Mouse (Mus musculus): Measurements from ENCODE around the gene Rbms3. TPM values are rescaled to one million over a fixed set of nuclear protein-coding genes. Genes with fewer than 3 reads are reported as not detected.

The Rbms3 gene
- polyA plus RNA-seq, 1 experiment, result 2.3 TPM

DNA sequence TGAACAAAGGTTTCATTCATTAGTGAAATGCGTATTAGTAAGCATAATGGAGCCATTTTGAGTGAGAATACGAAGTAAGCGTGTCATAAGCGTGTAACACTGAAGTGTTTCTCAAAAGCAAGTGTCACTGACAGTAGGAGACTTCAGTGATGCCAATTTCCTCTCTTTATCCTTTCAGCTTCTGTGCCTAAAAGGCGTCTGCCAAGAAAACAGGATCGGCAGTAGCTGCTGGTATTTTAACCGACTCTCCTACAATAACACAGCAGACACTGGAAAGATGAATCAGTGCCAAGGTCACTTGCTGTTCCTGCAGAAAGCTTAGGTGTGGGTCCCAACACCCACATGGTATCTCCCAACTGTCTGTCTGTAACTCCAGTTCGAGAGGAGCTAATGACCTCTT, 985.1 kb downstream of the Rbms3 start:
- DNase-seq (ENCODE audit: low read depth, low spot score), result no peak
- WGBS, result 72% methylated on average over 8 of the region's 8 CpGs

DNA sequence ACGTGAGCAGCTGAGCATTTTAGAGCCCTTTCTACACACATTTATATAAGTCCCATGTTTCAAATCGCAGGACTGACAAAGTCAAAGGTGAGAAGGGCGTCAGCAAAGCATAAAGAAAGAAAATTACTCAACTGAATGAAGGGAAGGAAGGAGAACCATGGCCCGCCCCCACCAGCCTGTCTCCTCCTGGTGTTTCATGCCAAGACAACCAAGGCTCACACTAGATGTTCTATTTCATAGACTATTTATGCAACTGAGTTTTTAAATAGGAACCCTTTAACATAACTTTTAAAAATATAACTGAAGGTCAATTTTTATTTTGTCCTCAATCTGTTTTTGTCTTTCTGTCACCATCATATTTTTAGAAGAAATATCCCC, 989.4 kb downstream of the Rbms3 start:
- no peak for DNase-seq (ENCODE audit: low read depth, low spot score)

DNA sequence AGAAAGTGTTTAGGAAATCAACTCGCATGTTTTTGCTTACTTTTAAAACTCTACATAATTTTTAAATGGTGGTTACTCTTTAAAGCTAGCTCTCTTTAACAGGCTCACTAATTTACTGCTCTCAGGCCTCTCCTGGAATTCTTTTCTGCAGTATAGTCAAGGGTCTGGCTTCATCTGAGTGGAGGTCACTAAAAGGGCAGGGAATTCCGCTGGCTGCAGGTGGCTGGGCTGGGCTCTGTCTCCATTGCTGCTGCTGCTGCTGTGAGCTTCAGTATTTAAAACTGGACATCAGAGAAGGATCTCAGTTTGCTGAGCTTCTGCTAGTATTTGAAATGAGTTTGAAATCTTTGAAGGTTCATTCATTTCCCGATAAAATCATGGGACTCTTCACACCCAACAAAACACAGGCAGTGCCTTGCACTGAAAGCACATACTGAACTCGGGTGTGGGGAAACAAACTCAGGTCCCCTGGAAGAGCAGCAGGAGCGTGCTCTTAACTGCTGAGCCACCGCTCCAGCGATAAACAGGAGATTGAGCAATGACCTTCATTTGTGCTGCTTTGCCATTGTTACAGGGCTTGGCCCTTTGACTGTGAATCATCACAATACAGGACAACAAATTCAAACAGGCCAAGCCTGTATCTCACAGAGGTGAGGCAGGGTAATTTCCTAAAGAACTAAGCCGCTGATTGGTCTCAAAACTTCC, 990.0 kb downstream of the Rbms3 start:
- 30% methylated on average over 8 of the region's 8 CpGs for WGBS
- DNase-seq (ENCODE audit: low read depth, low spot score), result peak; percentile 6

More for the DNA sequence above, 989.4 kb downstream of the Rbms3 start:
- WGBS, result 22% methylated on average over 4 of the region's 4 CpGs

DNA sequence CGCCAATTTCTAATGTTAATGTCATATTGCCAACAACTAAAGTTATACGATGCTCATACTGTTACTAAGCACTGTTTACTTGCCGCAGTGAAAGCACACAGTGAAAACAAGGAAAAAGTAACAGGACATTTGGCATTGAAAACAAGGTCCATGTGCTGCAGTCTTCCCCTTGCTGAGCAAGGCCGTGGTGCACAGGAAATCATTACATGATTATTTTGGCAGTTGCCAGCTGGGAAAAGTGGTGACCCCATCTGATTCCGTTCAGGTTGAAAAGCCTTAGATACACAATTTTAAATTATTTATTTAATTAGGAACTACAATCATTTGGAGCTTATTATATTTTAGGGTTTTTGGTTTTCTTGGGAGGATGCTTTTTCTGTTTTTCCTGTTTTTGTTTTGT, 995.9 kb downstream of the Rbms3 start:
- WGBS, result 69% methylated on average over 5 of the region's 5 CpGs
- DNase-seq (ENCODE audit: low read depth, low spot score), result no peak

DNA sequence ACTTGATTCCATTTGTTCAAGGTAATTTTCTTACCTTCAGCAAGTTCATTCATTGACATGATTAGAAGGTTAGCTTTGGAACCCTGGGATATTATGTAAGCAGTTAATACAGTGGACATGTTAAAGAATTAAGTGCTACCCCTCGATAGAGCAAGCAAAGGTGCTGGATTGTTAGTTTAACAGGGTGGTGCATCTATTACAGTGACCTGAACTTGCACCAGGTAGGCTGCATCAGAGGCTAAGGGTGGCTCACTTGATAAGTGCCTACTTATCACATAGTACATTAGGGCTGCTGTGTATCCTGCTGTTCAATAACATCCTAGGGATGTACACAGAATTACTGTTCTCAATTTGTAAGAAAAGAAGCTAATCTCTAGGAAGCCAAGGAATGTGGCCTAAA, 996.6 kb downstream of the Rbms3 start:
- DNase-seq (ENCODE audit: low read depth, low spot score), result no peak
- WGBS, result 50% methylated on average over 1 of the region's 1 CpGs

DNA sequence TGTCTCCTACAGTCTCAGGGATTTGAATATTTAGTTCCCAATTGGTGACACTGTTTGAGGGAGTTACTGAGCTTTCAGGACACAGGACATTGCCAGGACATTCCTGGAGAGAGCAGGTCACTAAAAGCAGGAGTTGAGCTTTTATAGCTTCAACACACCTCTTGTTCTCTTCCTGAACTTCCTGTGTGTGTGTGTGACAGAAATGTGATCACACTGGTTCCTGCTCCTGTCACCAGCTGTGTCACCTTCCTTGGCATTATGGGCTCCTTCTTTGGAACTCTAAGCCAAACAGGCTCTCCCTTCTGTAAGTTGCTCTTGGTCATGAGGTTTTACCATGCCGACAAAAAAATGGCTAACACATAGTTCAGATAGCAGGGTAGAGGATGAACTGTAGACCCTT, 997.9 kb downstream of the Rbms3 start:
- 83% methylated on average over 1 of the region's 1 CpGs for WGBS
- DNase-seq (ENCODE audit: low read depth, low spot score), result no peak

DNA sequence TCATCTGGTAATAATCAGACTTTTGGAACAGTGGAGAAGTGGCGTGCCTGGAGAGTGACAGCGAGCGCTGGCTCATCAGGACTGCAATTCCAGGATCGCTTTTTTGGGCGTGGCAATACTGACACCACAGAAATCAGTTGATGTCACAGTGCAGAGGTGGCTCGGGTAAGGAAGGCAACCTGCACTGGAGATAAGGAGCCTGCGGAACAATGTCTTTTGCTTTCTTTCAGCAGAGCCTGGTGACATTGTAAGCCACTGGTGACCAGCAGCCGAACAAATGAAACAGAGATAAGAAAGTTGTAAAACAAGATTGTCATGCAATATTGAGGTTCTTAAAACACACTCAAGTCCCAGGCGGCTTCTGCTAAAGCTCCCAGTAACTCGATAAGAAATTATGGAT, 998.9 kb downstream of the Rbms3 start:
- DNase-seq (ENCODE audit: low read depth, low spot score), result no peak
- WGBS, result 27% methylated on average over 10 of the region's 10 CpGs

DNA sequence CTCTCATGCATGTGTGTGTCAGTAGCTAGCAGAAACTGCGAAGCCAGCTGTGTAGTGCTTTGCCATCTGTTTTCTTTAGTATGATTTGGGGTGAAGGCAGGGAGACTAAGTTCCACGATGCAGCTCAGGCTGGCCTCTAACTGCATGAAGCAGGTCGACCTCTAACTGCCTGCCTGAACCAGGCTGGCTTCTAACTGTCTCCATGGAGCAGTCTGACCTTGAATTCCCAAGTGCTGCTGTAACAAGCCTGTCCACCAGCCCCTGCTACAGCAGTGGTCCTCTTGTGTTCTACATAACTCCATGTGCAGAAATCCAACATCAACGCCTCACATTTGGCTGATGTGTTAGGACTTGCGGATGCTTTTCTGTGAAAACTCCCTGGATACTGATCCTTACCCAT, 1009.3 kb downstream of the Rbms3 start:
- WGBS, result 76% methylated on average over 5 of the region's 5 CpGs
- no peak for DNase-seq (ENCODE audit: low read depth, low spot score)

DNA sequence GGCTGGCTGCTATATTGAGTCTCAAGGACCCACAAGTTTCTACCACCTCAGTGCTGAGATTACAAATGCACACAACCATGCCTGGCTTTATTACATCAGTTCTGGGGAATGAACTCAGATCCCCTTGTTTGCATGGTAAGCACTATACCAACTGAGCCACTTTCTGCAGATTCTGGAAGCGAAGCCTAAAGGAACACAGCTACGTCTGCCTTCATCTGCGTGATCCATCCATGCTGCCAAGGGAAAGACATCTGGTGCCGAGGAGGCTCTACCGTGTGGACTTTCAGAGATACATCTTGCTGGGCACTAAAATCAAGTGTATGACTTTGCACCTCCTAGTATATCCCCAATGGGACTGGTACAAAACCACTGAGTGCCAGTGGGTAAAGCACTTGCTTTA, 1010.8 kb downstream of the Rbms3 start:
- 96% methylated on average over 5 of the region's 5 CpGs for whole genome bisulfite sequencing
- DNase-seq (ENCODE audit: low read depth, low spot score), result no peak

DNA sequence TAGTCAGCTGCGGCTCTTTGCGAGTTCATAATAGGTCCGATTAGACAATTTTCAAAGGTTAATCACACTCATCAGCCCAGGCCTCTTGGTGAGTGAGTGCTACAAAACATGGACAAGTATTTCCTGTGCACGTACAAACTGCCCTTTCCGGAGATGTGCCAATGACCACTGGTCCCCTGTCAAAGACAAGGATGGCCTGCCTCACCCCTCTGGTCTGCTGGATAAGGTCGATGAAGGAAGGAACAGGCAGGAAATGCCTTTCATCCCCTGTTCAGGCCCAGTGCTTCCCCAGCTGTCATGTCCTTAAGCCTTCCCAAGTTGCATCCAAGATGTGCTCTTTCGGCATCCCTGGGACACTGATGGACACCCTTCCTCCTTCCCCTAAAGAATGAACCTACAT, 1016.4 kb downstream of the Rbms3 start:
- DNase-seq (ENCODE audit: low read depth, low spot score), result no peak
- WGBS, result 81% methylated on average over 7 of the region's 7 CpGs

DNA sequence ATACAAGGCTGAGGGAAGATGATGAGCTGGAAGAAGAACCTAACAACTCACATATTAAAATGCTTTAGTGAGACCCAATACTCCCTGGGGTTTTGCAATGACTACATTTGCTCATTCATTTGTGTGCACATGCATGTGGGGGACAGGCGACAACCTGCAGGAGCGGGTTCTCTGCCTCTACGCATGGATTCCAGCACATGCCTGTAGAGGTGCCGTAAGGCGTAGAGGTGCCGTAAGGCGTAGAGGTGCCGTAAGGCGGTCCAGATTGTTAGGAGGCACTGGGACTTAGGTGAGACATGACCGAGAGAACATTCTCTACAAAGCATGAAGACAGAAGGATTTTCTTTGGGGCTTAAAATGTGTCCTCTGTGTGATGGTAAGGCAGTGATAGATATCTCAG, 1033.7 kb downstream of the Rbms3 start:
- no peak for DNase-seq (ENCODE audit: low read depth, low spot score)
- 98% methylated on average over 10 of the region's 10 CpGs for WGBS

DNA sequence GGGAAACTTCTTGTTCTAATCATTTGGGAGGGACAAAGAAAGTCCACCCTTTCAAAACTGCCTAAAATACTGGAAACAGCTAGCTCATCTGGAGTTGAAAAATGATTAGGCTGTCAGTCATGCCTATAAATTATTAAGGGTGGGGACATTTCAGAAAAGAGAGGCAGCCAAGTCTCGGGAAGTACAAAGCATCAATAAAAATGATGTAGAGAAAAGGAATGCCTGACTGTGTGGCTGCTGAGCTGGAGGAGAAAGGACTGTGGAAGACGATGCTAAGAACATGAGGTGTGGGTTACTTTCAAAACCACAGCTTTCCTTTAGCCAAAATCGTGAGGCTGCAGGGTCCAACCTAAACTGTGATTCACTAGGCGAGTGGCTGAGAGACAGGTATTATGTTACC, 1037.2 kb downstream of the Rbms3 start:
- 71% methylated on average over 4 of the region's 4 CpGs for WGBS
- no peak for DNase-seq (ENCODE audit: low read depth, low spot score)

DNA sequence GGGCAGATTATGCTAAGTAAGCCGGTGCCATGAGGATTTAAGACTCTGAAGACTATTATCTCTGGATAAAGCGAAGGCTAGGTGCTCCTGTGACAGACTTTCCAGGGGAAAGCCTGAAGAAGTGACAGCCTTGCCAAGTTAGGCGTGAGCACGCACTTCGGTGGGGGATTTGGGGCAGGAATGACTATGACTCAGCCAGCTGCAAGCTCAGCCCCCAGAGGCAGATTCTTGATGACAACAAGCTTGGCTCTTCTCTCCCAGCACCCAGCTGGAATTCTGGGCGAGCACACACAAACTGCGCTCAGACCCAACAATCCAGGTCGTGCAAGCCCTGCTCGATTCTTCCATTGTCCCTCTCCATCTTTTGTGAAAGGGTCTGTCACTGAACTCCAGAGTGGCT, 1038.6 kb downstream of the Rbms3 start:
- 67% methylated on average over 9 of the region's 9 CpGs for WGBS
- no peak for DNase-seq (ENCODE audit: low read depth, low spot score)

DNA sequence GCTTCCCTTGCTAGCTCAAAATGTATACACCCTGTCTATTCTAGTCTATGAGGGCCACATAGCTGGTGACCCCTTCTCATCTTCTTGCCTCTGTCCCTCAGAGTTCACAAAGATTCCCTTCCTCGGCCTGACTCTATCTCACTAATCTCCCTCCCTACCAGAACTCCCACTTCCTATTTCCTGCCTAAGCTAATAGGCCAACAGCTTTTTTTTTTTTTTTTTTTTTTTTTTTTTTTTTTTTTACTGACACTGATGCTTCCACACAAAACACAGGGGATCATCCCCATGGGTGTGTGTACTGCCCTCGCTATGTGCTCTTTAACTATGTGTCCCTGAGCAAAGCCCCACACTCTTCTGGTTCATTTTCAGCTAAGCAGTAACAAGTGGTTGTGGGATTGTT, 1060.0 kb downstream of the Rbms3 start:
- WGBS, result 76% methylated on average over 2 of the region's 2 CpGs
- no peak for DNase-seq (ENCODE audit: low read depth, low spot score)

DNA sequence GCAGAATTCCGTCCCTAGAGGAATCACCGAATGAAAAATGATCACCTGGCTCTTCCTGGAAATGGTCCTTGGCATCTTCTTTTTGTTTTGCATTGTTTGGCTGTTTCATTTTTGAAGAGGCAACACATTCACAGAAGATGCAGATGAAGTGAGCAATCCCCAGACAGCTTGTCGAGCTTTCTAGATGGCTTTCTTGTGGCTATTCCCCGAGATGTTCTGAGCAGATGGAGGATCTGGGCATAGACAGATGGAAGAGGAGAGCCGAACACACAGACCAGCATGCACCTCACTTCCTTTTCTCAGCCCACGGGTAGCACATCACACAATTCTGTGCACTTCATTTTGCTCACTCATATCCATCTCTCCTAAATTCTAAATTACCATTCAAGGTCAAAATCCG, 1063.0 kb downstream of the Rbms3 start:
- 85% methylated on average over 7 of the region's 7 CpGs for WGBS

DNA sequence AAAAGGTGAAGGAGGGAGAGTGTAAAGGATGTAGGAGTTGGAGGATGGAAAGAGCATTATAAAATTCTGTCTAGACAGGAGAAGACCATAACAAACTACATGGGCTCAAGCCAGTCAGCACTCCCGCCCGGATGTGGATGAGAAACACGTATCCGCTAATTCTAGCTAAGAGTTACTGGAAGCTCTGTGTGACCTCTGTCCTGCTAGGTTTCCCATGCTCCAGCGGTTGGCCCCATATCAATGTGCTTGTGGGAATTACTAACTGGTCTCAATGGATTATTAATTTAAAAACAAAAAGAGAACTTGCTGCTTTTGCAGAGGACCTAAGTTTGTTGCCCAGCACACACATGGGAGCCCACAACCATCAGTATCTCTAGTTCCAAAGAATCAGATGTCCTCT, 1071.9 kb downstream of the Rbms3 start:
- DNase-seq (ENCODE audit: low read depth, low spot score), result no peak
- 85% methylated on average over 5 of the region's 5 CpGs for WGBS

More for the DNA sequence above, 1063.0 kb downstream of the Rbms3 start:
- no peak for DNase-seq (ENCODE audit: low read depth, low spot score)

DNA sequence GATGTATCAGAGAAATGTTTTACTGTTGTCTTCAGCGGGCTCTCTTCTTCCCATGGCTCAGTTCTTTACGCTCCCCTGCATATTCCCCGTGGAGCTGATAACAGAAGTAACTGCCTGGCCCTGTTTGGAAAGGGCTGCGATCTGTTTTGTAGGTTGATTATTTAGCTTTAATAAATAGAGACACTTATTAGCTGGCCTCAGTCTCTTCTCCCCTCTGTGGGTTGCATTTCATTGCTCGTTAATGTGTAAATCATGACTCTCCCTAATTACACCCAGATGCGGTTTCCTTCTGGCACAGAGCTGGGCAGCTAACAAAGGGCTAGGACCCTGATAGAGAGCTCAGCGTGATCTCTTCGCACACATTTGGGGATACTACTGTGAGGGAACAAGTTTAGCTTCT, 1073.1 kb downstream of the Rbms3 start:
- DNase-seq (ENCODE audit: low read depth, low spot score), result no peak
- WGBS, result 54% methylated on average over 8 of the region's 8 CpGs

DNA sequence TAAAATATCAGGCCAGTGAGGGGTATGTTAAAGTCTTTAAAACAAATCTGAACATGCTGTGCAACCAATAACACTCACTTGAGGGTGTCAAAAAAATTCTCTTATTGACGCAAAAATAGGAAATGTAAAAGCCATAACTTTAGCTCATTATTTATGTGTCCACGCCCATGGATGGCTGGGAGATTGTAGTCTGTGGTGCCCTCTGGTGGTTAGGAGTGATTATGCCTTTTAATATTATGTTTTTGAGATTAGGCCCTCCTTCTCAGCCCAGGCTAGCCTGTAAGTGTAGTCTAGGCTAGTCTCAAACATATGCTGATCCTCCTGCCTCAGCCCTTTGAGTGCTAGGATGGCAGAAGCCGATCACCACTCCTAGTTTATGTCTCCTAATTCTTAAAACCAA, 1076.5 kb downstream of the Rbms3 start:
- 61% methylated on average over 3 of the region's 3 CpGs for WGBS
- peak; percentile 8 for DNase-seq (ENCODE audit: low read depth, low spot score)

DNA sequence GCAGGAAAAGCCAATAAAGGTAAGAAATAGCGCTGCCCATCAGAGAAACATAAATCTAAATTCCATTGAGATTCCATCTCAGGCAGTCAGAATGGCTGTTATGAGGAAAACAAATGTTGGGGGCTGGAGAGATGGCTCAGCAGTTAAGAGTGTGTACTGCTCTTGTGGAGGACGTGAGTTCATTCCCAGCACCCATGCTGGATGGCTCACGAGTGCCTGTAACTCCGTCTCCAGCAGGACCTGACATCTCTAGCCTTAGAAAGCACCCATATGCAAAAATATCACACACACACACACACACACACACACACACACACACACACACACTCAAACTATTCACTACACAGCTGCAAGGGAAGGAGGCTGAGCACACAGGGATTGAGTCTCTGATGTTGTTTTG, 1083.6 kb downstream of the Rbms3 start:
- 84% methylated on average over 4 of the region's 4 CpGs for WGBS
- no peak for DNase-seq (ENCODE audit: low read depth, low spot score)

DNA sequence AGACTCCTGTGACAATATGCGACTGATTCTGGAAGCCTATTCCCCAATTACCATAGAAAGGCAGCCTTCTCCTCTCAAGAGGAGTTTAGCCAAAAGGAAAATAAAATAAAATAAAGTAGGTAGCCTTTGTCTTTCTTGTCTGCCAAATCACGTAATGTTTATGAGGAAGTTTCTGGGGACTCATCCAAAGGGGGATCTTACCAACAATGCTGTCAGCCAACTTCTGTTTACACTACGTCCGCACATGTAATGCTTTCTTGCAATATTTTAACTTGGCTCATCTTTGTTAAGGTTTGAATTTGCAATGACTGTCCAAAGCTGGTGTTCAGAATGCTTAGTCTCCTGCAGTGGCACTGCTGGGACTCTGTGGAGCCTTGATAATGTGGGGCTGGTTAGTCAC, 1086.9 kb downstream of the Rbms3 start:
- 65% methylated on average over 4 of the region's 4 CpGs for WGBS
- no peak for DNase-seq (ENCODE audit: low read depth, low spot score)

DNA sequence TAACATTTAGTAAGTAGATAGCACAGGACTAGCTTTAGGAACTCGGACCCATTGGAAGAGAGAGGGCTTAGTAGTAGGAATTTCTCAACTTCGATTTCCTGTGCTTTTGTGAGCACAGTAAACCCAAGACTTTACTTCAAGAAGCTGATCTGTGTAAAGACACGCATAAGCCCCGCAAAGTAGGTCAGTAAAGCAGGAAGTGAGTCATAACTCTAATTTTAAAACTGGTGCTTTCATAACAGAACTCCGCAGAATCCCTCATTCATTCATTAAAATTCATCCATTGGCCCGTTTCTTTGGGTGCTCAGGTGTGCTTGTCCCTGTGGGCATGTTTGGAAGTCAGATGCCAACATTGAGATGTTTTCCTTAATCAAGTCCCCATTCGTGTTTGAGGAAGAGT, 1087.7 kb downstream of the Rbms3 start:
- DNase-seq (ENCODE audit: low read depth, low spot score), result no peak
- 60% methylated on average over 7 of the region's 7 CpGs for WGBS

DNA sequence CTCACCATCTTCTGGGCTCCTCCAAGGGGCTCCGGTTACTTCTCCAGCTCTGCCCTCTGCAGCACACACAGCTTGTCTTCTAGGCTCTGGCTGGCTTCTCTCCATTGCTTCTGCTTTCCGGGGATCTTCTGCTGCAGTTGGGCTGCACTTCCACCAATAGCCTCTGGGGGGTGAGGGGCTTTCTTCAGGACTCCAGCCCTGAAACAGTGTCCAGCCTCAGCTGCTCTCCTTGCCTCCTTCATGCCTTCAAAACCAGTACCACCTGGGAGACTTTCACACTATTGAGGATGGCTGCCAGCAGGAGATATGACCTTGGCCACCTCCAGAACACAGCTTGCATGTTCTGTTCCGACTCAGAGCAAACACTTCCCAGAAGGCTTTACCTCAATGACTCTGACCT, 1094.0 kb downstream of the Rbms3 start:
- 60% methylated on average over 3 of the region's 3 CpGs for WGBS
- DNase-seq (ENCODE audit: low read depth, low spot score), result no peak

All from large intestine, adult 2 months (tissue).